Mouse (Mus musculus) cerebellum, adult 2 months (tissue): ENCODE results near the gene Kmt2d. TPM values are rescaled to one million over a fixed set of nuclear protein-coding genes. Genes with fewer than 3 reads are reported as not detected.

Experiments
- DNase-seq, 2 experiments: peaks; one replicate each; pipeline ENCODE4 v3.0.0; 2021
- H3K27ac ChIP-seq: fragments of 200-500 bp; 2 replicates; pipeline ENCODE4 v1.5.1; 2012; ENCODE audit warnings: low read length, control low read depth, inconsistent platforms; ENCODE audit not compliant: insufficient read depth
- H3K27me3 ChIP-seq: fragments of 200-500 bp; 2 replicates; pipeline ENCODE4 v1.6.1; 2012; ENCODE audit warnings: inconsistent platforms, mild to moderate bottlenecking, low read length, moderate library complexity; ENCODE audit not compliant: control insufficient read depth, insufficient read depth
- H3K4me1 ChIP-seq: fragments of 200-500 bp; 2 replicates; pipeline ENCODE4 v1.6.1; 2011; ENCODE audit warnings: low read length; ENCODE audit not compliant: control insufficient read depth, insufficient read depth
- H3K4me3 ChIP-seq: fragments of 200-500 bp; replicated peaks from 2 replicates; pipeline ENCODE3; 2011; ENCODE audit warnings: mild to moderate bottlenecking, low read depth, low read length, control low read depth; ENCODE audit not compliant: insufficient read depth
- CTCF ChIP-seq: fragments of 200-500 bp; IDR thresholded peaks from 2 replicates; pipeline ENCODE4 v1.5.1; 2011; ENCODE audit warnings: low read depth, mild to moderate bottlenecking, control low read depth, low read length, moderate library complexity, borderline replicate concordance; ENCODE audit not compliant: insufficient read depth
- POLR2A ChIP-seq: fragments of 200-500 bp; IDR thresholded peaks from 2 replicates; pipeline ENCODE4 v1.6.1; 2011; ENCODE audit warnings: low read length, control low read depth, borderline replicate concordance; ENCODE audit not compliant: insufficient read depth
- WGBS: fragments of 180-500 bp; shearing (Covaris S2); methylation state at CpG from one replicate; pipeline ENCODE4 v1.1.7; 2018; 5-methylcytosine and 5-hydroxymethylcytosine counted together
- polyA plus RNA-seq: library from polyadenylated mRNA; depleted of rRNA; stranded (reverse); fragments of >200 nt; gene quantifications from 2 replicates; pipeline ENCODE4 v1.2.3, GENCODE M21; 2012

Kmt2d gene
- polyA plus RNA-seq, 1 experiment = 49.9 TPM

DNA sequence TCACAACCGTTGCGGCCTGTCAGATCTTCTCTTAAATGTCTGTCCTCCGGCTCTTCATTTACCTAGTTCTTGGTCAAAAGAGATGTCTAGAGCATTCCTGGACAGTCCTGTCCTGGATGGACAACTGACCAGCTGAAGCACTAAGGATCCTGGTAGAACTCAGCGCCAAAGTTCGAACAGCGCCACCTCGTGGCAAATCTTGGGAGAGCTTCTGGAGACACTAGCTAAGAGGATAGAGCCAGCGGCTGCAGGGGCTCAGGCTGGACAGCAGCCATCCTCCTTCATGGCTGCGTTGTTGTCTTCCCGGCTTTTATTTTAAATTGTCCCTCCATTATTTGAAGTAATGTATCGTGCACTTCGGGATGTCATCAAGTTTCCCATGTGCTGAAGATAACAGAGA, 71.6 kb downstream of the Kmt2d start:
- Histone ChIP-seq H3K4me1 (no peaks in the 10 kb centered on the region; the same call in 1 of the 2 replicates), H3K27ac (no peak overlapping the region), H3K27me3 (peaks cover 2% of the 10 kb centered on the region; the same call in 1 of the 2 replicates), H3K4me3 (no peak overlapping the region)
- 10% methylated on average over 12 of the region's 12 CpGs for WGBS
- no peak for TF ChIP-seq POLR2A
- peak; percentile 80; the same call in 1 of the 2 replicates for TF ChIP-seq CTCF
- DNase-seq = peak; percentile 61 to 80

DNA sequence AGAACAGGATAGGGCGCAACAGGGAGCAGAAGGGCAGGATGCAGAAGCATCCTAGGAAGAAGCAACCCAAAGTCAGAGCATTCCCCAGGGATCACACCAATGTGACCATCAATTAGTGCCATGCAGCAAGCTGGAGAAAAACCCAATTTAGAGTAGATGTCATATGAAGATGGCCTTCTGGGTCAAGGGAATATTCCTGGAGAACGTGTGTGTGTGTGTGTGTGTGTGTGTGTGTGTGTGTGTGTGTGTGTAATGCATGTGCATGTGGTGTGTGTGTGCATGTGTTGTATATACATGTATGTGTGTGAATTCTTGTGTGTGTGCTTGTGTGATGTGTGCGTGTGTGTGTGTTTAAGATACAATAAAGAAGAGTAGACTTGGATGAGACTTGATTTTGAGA, 72.1 kb downstream of the Kmt2d start:
- Histone ChIP-seq H3K4me1 (no peaks in the 10 kb centered on the region; the same call in 1 of the 2 replicates), H3K4me3 (no peak overlapping the region), H3K27ac (no peak overlapping the region), H3K27me3 (peaks cover 2% of the 10 kb centered on the region; the same call in 1 of the 2 replicates)
- no peak for TF ChIP-seq CTCF
- TF ChIP-seq POLR2A = no peak
- no peak for DNase-seq
- 55% methylated on average over 3 of the region's 3 CpGs for WGBS

- Histone ChIP-seq H3K27me3 (peaks cover 2% of the 10 kb centered on the region; the same call in 1 of the 2 replicates), H3K27ac (no peak overlapping the region), H3K4me1 (no peaks in the 10 kb centered on the region; the same call in 1 of the 2 replicates), H3K4me3 (no peak overlapping the region)
- no peak for DNase-seq
- TF ChIP-seq CTCF (no peak), POLR2A (no peak)
- WGBS = 15% methylated on average over 28 of the region's 28 CpGs
Observed at GRCm38 (mm10) chr15:98797835-98798492, 73.0 kb downstream of the Kmt2d start.

DNA sequence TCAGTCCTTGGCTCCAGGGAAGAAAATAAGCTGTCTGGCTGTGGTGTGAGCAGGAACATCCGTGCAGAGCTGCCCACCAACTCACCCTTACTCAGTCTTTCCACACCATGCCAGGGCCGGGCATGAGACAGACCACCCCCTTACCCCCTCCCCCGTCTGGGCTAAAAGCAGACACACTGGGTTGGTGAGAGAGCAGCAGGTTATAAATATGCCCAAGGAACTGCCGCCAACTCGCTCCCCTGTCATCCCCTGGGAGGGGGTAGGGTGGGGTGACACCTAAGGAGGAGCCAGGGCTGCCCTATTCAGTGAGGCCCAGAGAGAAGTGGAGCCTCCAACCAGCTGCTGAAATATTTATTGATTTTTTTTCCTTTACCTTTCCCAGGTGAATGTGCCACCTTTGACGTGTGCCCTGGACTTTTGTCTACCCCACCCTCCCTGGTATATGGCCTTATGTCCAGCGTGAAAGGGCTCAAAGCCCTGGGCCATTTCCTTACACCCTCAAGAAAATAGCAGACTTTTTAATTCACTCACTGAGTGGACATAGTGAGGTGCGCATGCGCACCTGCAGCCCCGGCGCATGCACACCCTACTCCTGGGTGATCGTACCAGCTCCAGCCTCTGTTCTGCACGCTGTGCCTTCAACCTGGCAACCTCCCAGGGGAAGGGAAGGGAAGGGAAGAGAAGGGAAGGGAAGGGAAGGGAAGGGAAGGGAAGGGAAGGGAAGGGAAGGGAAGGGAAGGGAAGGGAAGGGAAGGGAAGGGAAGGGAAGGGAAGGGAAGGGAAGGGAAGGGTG, 74.0 kb downstream of the Kmt2d start:
- WGBS = 6% methylated on average over 13 of the region's 13 CpGs
- DNase-seq = no peak
- TF ChIP-seq CTCF (no peak), POLR2A (no peak)

GRCm38 (mm10) chr15:98793141-98793698, 77.8 kb downstream of the Kmt2d start:
- H3K4me1 ChIP-seq = peaks cover 7% of the 10 kb centered on the region; the same call in 1 of the 2 replicates
- peaks cover 5% of the 10 kb centered on the region; the same call in 1 of the 2 replicates for H3K27me3 ChIP-seq
- DNase-seq = no peak
- TF ChIP-seq CTCF (no peak), POLR2A (no peak)
- WGBS = 13% methylated on average over 13 of the region's 13 CpGs
- no peak overlapping the region for H3K27ac ChIP-seq
- H3K4me3 ChIP-seq = no peak overlapping the region

More for the DNA sequence above, 74.0 kb downstream of the Kmt2d start:
- Histone ChIP-seq H3K4me3 (no peak overlapping the region), H3K27me3 (peaks cover 2% of the 10 kb centered on the region; the same call in 1 of the 2 replicates), H3K4me1 (peaks cover 3% of the 10 kb centered on the region; the same call in 1 of the 2 replicates), H3K27ac (no peak overlapping the region)

DNA sequence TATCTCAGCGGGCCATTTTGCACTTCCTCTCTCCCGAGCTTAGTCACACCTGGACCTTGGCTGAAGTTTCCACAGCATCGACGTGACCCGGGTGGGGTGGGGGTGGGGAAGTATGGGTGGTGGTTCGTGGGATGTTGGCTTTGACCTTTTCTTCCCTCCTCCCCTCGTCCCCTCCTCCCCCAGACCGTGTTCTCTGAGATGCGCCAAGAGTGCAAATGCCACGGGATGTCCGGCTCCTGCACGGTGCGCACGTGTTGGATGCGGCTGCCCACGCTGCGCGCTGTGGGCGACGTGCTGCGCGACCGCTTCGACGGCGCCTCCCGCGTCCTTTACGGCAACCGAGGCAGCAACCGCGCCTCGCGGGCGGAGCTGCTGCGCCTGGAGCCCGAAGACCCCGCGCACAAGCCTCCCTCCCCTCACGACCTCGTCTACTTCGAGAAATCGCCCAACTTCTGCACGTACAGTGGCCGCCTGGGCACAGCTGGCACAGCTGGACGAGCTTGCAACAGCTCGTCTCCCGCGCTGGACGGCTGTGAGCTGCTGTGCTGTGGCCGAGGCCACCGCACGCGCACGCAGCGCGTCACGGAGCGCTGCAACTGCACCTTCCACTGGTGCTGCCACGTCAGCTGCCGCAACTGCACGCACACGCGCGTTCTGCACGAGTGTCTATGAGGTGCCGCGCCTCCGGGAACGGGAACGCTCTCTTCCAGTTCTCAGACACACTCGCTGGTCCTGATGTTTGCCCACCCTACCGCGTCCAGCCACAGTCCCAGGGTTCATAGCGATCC, 78.6 kb downstream of the Kmt2d start:
- no peak for DNase-seq
- Histone ChIP-seq H3K4me3 (no peak overlapping the region), H3K27me3 (peaks cover 3% of the 10 kb centered on the region; the same call in 1 of the 2 replicates), H3K4me1 (peaks cover 7% of the 10 kb centered on the region; the same call in 1 of the 2 replicates), H3K27ac (no peak overlapping the region)
- no peak for TF ChIP-seq CTCF
- TF ChIP-seq POLR2A = no peak
- WGBS = 2% methylated on average over 73 of the region's 75 CpGs

DNA sequence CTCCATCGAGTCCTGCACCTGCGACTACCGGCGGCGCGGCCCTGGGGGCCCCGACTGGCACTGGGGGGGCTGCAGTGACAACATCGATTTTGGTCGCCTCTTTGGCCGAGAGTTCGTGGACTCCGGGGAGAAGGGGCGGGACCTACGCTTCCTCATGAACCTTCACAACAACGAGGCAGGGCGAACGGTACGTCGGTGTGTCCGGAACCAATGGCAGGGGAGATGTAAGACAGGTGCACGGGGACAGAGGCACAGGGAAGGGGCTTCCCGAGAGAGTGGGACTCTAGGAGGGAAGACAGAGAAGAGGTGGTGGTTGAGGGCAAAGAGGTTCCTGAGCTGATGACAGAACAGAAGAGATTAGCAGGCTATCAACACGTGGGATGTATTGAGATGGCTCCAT, 79.2 kb downstream of the Kmt2d start:
- peaks cover 7% of the 10 kb centered on the region; the same call in 1 of the 2 replicates for H3K4me1 ChIP-seq
- no peak for DNase-seq
- H3K4me3 ChIP-seq = no peak overlapping the region
- no peak overlapping the region for H3K27ac ChIP-seq
- WGBS = 2% methylated on average over 23 of the region's 23 CpGs
- H3K27me3 ChIP-seq = peaks cover 3% of the 10 kb centered on the region; the same call in 1 of the 2 replicates
- no peak for TF ChIP-seq POLR2A
